Mouse (Mus musculus) E14TG2a.4 (cell line): ENCODE results near the gene Uevld.
"Not testable (repeated sequence)": the region's sequence is repeated elsewhere in the genome, so short reads cannot be mapped to it uniquely, and the experiment has no call there.

Experiments used
- H3K27me3 ChIP-seq: 2 replicates; pipeline ENCODE4 v1.6.1; 2014; ENCODE audit warnings: low read length, control low read depth; ENCODE audit not compliant: insufficient read depth
- H3K36me3 ChIP-seq: 2 replicates; pipeline ENCODE4 v1.6.1; 2014; ENCODE audit warnings: low read length, control low read depth; ENCODE audit not compliant: insufficient read depth
- H3K4me1 ChIP-seq: replicated peaks from 2 replicates; pipeline ENCODE4 v1.6.1; 2014; ENCODE audit warnings: low read depth, low read length, control low read depth
- H3K4me3 ChIP-seq: replicated peaks from 2 replicates; pipeline ENCODE4 v1.5.1; 2014; ENCODE audit warnings: mild to moderate bottlenecking, low read length
- H3K9me3 ChIP-seq: 2 replicates; pipeline ENCODE4 v1.6.1; 2014; ENCODE audit warnings: low read length, control low read depth
- CTCF ChIP-seq: conservative IDR thresholded peaks from 2 replicates; pipeline ENCODE4 v1.5.1; 2014; ENCODE audit warnings: low read length
- NANOG ChIP-seq: IDR thresholded peaks from 2 replicates; pipeline ENCODE4 v1.6.1; 2014; ENCODE audit warnings: borderline replicate concordance, low read length, mixed read lengths
- POU5F1 ChIP-seq: IDR thresholded peaks from 2 replicates; pipeline ENCODE4 v1.6.1; 2014; ENCODE audit warnings: low read length, borderline replicate concordance

Uevld gene

DNA sequence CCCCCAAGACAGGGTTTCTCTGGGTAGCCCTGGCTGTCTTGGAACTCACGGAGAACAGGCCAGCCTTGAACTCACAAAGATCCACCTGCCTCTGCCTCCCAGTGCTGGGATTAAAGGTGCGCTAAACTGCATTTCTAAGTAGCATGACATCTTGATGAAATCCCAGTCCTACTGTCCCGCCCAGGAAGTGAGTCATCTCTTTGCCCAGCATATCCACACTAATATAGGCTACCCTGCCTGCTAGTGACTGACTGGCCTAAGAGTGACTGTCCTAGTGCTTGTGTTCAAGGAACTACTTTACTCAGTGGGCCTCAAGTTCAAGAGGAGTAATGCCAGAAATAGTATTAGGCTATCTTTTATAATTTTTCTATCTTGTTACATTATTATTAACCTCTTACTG, 42.0 kb downstream of the Uevld start:
- no peaks in the 10 kb centered on the region for H3K27me3 ChIP-seq
- peaks cover 66% of the 10 kb centered on the region for H3K36me3 ChIP-seq
- H3K4me1 ChIP-seq, result peaks cover 36% of the 10 kb centered on the region
- no peak overlapping the region for H3K4me3 ChIP-seq
- TF ChIP-seq CTCF (no peak), POU5F1 (no peak), NANOG (no peak)
- H3K9me3 ChIP-seq, result no peaks in the 10 kb centered on the region

DNA sequence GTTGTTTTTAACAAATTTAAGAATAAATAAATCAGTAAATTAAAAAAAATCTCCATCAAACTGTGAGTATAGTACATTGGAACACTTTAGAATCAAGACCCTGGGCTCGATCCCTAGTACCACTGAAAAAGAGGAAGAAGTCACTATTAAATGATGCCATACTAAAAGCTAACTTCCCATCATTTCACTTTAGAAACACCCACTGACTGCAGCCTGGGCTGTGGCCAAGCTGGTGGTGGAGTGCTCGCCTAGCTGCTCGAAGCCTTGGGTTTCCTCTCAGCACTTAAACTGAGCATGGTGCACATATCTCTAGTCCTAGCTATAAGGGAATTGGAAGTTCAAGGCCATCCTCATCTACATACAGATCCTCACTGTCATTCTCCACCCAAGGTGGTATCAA, 47.1 kb downstream of the Uevld start:
- Histone ChIP-seq H3K4me1 (peaks cover under 1% of the 10 kb centered on the region; the same call in 1 of the 2 replicates), H3K36me3 (peaks cover 96% of the 10 kb centered on the region), H3K4me3 (no peak overlapping the region), H3K9me3 (no peaks in the 10 kb centered on the region), H3K27me3 (no peaks in the 10 kb centered on the region)
- no peak for TF ChIP-seq POU5F1
- TF ChIP-seq CTCF, result no peak
- TF ChIP-seq NANOG, result no peak

DNA sequence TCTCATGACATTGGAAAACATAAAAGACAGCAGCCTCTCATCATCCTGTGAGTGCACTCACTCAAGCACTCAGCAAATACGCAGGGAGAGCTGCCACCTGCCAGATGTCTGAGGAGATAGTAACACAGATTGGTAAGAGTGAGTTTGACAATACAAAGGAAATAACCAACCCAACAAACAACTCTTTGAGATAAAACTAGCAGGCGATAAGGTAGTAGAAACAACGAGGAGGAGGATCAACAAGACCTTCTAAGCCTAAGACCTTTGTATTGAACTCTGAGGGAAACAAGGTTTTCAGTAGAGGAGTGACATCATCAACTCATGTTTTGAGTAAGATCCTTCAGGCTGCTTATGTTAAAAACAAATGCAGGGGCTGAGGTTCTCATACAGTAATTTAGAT, 59.0 kb downstream of the Uevld start:
- Histone ChIP-seq H3K36me3 (peaks cover 78% of the 10 kb centered on the region), H3K4me1 (no peaks in the 10 kb centered on the region), H3K9me3 (no peaks in the 10 kb centered on the region), H3K4me3 (no peak overlapping the region), H3K27me3 (no peaks in the 10 kb centered on the region)
- TF ChIP-seq CTCF (no peak), POU5F1 (no peak), NANOG (no peak)

DNA sequence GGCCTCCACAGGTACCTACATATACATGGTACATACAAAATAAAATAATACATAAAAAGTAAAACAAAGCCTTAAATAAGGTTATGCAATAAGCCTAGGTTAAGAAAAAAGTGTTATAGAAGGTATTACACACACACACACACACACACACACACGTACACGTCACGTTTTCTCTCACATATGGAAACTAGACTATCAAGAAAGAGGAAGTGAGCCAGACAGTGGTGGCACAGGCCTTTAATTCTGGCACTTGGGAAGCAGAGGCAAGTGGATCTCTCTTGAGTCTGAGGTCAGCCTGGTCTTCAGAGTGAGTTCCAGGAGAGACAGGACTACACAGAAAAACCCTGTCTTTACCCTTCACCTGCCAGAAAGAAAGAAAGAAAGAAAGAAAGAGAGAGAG, 62.8 kb downstream of the Uevld start:
- Histone ChIP-seq H3K4me3 (no peak overlapping the region), H3K27me3 (no peaks in the 10 kb centered on the region), H3K36me3 (peaks cover 82% of the 10 kb centered on the region), H3K4me1 (no peaks in the 10 kb centered on the region), H3K9me3 (no peaks in the 10 kb centered on the region)
- no peak for TF ChIP-seq POU5F1
- TF ChIP-seq NANOG, result no peak
- no peak for TF ChIP-seq CTCF

DNA sequence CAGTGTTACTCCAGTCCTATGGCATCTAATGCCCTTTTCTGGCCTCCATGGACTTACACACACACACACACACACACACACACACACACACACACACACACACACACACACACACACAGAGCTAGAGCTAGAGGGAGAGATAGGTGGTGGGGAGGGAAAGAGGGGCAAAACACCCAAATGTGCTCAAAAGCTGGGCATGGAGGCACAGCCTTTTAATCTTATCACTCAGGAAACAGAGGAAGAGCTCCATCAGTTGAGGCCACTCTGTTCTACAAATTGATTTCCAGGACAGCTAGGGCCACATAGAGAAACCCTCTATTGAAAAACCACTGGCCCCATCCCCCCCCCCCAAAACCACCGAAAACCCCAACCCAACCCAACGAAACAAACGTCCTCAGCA, 75.0 kb downstream of the Uevld start:
- TF ChIP-seq POU5F1 (no peak), CTCF (no peak), NANOG (no peak)
- no peak overlapping the region for H3K4me3 ChIP-seq
- no peaks in the 10 kb centered on the region for H3K27me3 ChIP-seq
- H3K36me3 ChIP-seq, result peaks cover 30% of the 10 kb centered on the region
- peaks cover 9% of the 10 kb centered on the region for H3K4me1 ChIP-seq
- no peaks in the 10 kb centered on the region for H3K9me3 ChIP-seq

DNA sequence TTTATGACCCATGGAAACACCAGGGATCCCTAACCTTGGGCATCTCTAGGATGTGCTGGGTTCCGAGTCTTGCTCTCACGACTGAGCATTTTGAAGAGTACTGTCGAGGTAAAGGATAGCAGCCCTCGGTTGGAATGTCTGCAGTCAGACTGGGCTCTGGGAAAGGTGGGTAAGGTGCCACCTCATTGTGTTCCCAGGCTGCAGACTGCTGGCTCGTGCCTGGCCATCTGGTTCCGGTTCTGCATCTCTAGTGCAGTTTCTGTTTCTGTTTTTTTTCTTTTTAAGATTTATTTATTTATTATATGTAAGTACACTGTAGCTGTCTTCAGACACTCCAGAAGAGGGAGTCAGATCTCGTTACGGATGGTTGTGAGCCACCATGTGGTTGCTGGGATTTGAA, 76.4 kb downstream of the Uevld start:
- H3K36me3 ChIP-seq, result peaks cover 20% of the 10 kb centered on the region
- H3K27me3 ChIP-seq, H3K4me1 ChIP-seq, H3K4me3 ChIP-seq, H3K9me3 ChIP-seq: not testable (repeated sequence)

DNA sequence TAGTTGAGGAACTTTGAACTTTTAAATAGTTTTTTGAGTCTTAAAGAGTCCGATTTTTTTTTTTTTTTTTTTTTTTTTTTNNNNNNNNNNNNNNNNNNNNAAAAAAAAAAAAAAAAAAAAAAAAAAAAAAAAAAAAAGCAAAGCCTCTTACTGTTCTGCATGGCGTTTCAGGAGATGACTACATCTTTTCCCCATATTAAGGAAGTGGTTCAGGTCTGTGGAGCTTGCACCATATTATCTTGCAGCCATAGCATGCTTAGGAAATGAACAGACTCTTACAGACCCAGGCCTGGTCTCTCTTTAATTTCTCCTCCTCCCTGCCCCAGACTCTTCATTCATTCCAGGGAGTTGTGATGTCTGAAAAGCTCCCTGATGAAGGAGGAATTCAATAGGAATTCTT, 77.3 kb downstream of the Uevld start:
- Histone ChIP-seq H3K4me1 (peaks cover 9% of the 10 kb centered on the region), H3K36me3 (peaks cover 10% of the 10 kb centered on the region), H3K27me3 (no peaks in the 10 kb centered on the region), H3K4me3 (no peak overlapping the region), H3K9me3 (no peaks in the 10 kb centered on the region)
- TF ChIP-seq NANOG (no peak), POU5F1 (no peak), CTCF (no peak)

DNA sequence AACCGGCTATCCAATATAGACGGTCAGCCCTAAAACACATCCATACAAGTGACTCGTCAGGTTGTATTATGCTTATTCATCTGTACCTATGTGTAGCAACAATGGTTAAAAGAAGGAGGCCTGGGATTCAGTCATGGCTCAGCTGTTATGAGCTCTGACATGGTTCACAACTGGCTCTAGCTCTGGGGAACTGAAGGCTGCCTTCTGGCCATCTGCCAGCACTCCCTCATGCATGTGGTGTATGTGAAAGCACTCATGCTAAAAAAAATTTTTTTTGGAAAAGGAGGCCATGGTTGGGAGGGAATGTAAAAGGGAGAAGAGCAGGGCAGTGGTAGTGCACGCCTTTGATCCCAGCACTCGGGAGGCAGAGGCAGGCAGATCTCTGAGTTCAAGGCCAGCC, 78.5 kb downstream of the Uevld start:
- H3K4me3 ChIP-seq, result no peak overlapping the region
- TF ChIP-seq NANOG, result no peak
- no peak for TF ChIP-seq POU5F1
- TF ChIP-seq CTCF, result no peak
- no peaks in the 10 kb centered on the region for H3K27me3 ChIP-seq
- H3K36me3 ChIP-seq, result peaks cover 2% of the 10 kb centered on the region; the same call in 1 of the 2 replicates
- H3K4me1 ChIP-seq, result peaks cover 2% of the 10 kb centered on the region
- H3K9me3 ChIP-seq, result no peaks in the 10 kb centered on the region

DNA sequence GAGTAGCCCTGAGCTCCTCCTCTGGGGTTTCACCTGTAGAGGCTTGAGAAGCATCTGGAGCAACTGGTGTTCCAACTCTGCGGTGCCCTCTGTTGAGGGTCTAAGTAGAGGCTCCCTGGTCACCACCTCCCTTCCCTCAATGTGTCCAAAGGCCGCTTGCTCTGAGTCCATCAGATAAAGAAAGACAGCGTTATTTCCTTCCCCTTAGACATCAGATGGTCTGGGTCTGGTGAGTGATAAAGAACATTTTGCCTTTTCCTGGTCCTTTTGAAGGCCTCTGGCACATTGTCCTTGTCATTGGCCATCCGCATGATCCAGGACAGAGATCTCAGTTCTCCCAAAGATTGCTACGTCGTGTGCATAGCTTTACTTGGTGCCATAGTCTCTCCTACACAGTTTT, 81.1 kb downstream of the Uevld start:
- H3K4me1 ChIP-seq, result no peaks in the 10 kb centered on the region
- H3K36me3 ChIP-seq, result no peaks in the 10 kb centered on the region
- no peaks in the 10 kb centered on the region for H3K9me3 ChIP-seq
- no peak for TF ChIP-seq NANOG
- no peak for TF ChIP-seq POU5F1
- no peak for TF ChIP-seq CTCF
- H3K4me3 ChIP-seq, result no peak overlapping the region
- H3K27me3 ChIP-seq, result no peaks in the 10 kb centered on the region
